Mouse (Mus musculus): Measurements from ENCODE around the gene Ddr1. TPM values are rescaled to one million over a fixed set of nuclear protein-coding genes. Genes with fewer than 3 reads are reported as not detected.

Gene Ddr1
- polyA plus RNA-seq, 1 experiment from 2014 or later = 21.9 TPM

DNA sequence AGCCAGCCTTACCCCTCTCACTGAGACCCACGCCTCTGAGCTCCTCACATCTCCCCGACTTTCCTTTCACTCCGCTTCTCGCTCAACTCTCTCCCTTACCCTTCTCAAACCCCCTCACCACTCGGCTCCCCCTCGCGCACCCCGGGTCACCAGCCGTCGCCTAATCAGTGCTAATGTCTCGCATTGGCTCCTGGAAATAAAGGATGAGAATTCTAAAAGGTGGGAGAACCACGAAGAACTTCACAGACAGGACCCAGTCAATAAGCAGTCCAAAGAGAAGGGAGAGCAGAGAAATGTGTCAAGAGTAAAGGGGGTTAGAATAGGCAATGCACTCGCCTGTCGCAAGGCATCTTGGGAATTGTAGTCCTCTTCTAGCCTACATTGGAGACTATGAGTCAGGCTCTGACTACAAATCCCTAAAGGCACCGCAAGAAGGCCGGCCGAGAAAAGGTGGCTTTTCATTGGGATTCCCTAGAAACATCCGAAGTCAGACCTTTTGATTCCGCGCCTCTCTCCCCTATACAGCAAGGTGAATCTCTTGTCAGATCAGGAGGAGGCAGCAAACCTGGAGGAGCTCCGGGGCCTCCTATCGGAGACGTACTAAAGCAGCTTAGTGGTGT lies 30.9 kb downstream of the Ddr1 start, which contains the start of gene Gtf2h4:
Gene Gtf2h4, minus strand, starts transcription at position 324 of the 620 bp plus-strand sequence.
- Histone ChIP-seq H3K27ac (peak within 1 kb of the TSS; percentile 82), H3K9me3 (replicated peaks) (no peaks in the 10 kb centered on the region), H3K4me1 (peaks cover 10% of the 10 kb centered on the region), H3K36me3 (peaks cover 26% of the 10 kb centered on the region), H3K27me3 (ENCODE audit: low read depth, poor library complexity, severe bottlenecking) (no peaks in the 10 kb centered on the region), H3K4me3 (peak within 1 kb of the TSS; percentile 86)
- WGBS = 3% methylated on average over 23 of the region's 23 CpGs
- DNase-seq (ENCODE audit: low spot score) = peak; percentile 81

DNA sequence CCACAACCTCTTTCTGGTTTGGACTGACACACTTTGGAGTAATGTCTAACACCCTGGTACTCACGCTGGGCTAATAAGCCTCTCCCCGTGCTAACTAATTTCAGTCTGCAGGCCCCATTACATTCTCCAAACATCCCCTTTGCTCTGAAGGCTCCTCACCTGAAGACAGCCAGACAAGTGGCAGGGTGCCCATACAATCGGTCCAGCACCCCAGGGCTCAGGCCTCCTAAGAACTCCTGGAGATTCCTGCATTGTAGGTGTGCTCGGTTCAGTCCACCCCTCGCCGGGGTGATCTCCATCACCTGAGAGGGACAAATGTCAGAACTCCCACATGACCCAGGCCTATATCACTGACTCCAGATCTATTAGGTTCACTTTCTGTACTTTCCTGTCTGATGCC lies 31.9 kb downstream of the Ddr1 start:
- Histone ChIP-seq H3K4me3 (peak overlapping the region; percentile 86), H3K9me3 (replicated peaks) (no peaks in the 10 kb centered on the region), H3K27ac (no peak overlapping the region), H3K36me3 (peaks cover 26% of the 10 kb centered on the region), H3K4me1 (peaks cover 18% of the 10 kb centered on the region), H3K27me3 (ENCODE audit: low read depth, poor library complexity, severe bottlenecking) (no peaks in the 10 kb centered on the region)
- 88% methylated on average over 6 of the region's 6 CpGs for WGBS
- DNase-seq (ENCODE audit: low spot score) = no peak

DNA sequence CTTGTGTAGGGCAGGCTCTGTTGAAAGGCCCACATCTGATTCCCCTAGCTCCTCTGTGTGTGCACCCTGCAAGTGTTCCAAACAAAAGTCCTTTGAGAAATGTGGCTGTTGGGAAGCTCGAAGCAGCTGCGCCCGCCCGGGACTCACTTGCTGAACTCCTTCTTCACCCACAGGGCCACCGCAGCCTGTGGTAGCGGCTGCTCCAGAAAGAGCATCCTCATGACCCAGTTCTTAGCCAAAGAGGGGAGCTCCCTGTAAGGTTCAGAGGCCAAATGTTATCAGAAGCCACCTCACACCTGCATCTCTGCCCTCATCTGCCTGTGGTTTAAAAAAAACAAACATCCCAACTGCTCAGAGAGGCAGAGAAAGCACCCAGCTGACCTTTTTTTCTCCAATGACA lies 32.6 kb downstream of the Ddr1 start:
- DNase-seq (ENCODE audit: low spot score) = no peak
- Histone ChIP-seq H3K36me3 (peaks cover 26% of the 10 kb centered on the region), H3K4me1 (peaks cover 21% of the 10 kb centered on the region), H3K27ac (no peak overlapping the region), H3K27me3 (ENCODE audit: low read depth, poor library complexity, severe bottlenecking) (no peaks in the 10 kb centered on the region), H3K4me3 (no peak overlapping the region), H3K9me3 (replicated peaks) (no peaks in the 10 kb centered on the region)
- WGBS = 95% methylated on average over 6 of the region's 6 CpGs

DNA sequence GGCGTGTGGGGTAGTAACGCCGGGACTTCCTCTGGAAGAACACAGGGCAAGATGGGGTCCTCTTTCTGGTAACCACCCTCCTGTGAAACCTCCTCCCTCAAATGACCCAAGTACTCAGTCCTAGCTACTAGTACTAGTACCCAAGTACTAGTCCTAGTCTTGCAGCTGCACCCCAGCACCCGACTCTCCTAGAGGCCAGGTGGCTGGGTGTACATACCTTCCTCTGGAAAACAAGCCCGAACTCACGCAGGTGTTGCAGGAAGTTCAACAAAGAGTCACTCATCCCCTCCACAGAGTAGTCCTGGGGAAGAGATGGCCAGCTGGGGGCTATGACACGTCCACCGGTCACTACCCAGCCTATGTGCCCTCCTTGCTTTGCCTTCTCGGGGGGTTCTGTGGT lies 34.7 kb downstream of the Ddr1 start:
- Histone ChIP-seq H3K9me3 (replicated peaks) (no peaks in the 10 kb centered on the region), H3K4me3 (no peak overlapping the region), H3K27me3 (ENCODE audit: low read depth, poor library complexity, severe bottlenecking) (no peaks in the 10 kb centered on the region), H3K4me1 (peaks cover 30% of the 10 kb centered on the region), H3K27ac (no peak overlapping the region), H3K36me3 (peaks cover 38% of the 10 kb centered on the region)
- 95% methylated on average over 9 of the region's 9 CpGs for WGBS
- no peak for DNase-seq (ENCODE audit: low spot score)

DNA sequence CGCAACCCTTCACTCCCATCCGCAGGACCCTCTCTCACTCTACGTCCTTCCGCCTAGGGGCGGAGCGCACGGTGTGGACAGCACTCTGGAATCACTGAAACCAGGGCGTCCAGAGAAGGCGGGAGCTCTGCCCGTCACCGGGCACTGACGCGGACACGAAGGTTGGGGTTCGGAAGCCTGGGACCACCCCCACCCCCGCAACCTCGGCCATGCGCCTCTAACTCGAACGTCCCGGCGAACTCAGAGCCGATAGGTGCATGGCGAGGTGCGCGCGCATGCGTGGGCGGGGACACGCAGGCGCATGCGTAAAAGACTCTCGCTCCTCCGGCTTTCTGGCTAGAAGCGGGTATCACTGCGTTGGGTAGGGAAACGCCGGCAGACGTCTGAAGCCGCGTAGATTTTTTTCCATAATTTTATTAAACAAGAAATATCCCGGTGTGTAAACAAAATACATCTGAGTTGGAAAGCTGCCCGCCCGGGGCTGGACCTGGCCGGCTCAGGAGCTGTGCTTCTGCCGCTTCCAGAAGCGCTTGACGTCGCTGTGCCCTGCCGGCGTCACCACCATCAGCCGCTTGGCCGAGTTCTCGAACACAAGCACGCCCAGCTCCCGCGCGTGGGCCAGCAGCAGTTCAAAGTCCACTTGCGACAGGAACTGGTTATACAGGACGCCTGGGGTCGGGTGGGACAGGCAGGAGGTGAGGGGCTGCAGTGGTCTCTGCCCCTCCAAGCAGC lies 36.9 kb downstream of the Ddr1 start, which contains the start of gene Vars2:
Gene Vars2, minus strand, starts transcription at position 259 of the 732 bp plus-strand sequence.
- Histone ChIP-seq H3K36me3 (peaks cover 58% of the 10 kb centered on the region), H3K4me1 (peaks cover 22% of the 10 kb centered on the region), H3K9me3 (replicated peaks) (no peaks in the 10 kb centered on the region), H3K27me3 (ENCODE audit: low read depth, poor library complexity, severe bottlenecking) (no peaks in the 10 kb centered on the region), H3K27ac (peak within 1 kb of the TSS; percentile 95), H3K4me3 (peak within 1 kb of the TSS; percentile 82)
- WGBS = under 1% methylated on average over 61 of the region's 61 CpGs
- DNase-seq (ENCODE audit: low spot score) = peak; percentile 98

DNA sequence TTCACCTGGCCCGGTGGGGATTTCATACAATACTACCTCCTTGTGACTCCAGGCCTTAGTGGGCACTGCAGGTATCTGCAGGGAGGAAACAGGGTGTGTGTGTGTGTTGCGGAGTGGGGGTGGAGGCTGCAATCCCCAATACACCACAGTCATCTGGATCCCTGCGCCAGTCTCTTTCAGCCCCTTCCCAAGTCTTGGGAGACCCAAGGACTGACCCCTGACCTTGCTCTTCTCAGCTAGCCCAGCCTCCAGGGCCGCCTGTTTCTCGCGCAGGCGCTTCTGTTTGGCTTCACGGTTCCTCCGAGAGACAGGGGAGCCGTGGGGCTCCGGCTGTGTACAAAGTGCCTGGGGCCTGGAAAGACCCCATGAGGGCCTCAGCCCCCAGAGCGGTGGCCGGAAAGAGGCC lies 37.6 kb downstream of the Ddr1 start:
- Histone ChIP-seq H3K9me3 (replicated peaks) (no peaks in the 10 kb centered on the region), H3K27me3 (ENCODE audit: low read depth, poor library complexity, severe bottlenecking) (no peaks in the 10 kb centered on the region), H3K36me3 (peaks cover 61% of the 10 kb centered on the region), H3K4me3 (peak overlapping the region; percentile 82), H3K27ac (peak overlapping the region; percentile 95), H3K4me1 (peaks cover 20% of the 10 kb centered on the region)
- no peak for DNase-seq (ENCODE audit: low spot score)
- WGBS = 4% methylated on average over 13 of the region's 13 CpGs

DNA sequence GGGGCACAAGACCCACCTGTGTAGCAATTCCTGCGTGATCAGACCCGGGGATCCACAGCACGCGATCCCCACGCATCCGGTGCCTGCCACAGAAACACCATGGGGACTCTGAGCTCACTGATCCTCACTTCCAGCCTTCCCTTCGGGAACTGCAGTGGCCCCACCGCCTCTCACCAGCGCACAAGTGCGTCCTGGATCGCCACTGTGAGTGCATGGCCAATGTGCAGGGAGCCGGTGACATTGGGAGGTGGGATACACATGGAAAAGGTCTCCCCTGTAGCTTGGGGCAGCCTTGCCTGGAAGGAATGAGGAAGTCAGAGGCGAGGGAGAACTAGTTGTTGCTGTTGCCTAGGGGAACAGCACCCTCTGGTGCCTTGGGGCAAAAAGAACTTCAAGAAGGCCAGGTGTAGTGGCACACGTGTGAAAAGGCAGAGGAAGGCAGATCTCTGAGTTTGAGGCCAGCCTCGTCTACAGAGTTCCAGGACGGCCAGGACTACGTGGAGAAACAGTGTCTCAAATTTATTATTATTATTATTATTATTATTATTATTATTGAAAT lies 38.4 kb downstream of the Ddr1 start:
- no peak for DNase-seq (ENCODE audit: low spot score)
- peak overlapping the region; percentile 36 for H3K27ac ChIP-seq
- WGBS = 81% methylated on average over 17 of the region's 17 CpGs
- peaks cover 66% of the 10 kb centered on the region for H3K36me3 ChIP-seq
- no peaks in the 10 kb centered on the region for H3K9me3 ChIP-seq (replicated peaks)
- no peak overlapping the region for H3K4me3 ChIP-seq
- peaks cover 20% of the 10 kb centered on the region for H3K4me1 ChIP-seq
- no peaks in the 10 kb centered on the region for H3K27me3 ChIP-seq (ENCODE audit: low read depth, poor library complexity, severe bottlenecking)

DNA sequence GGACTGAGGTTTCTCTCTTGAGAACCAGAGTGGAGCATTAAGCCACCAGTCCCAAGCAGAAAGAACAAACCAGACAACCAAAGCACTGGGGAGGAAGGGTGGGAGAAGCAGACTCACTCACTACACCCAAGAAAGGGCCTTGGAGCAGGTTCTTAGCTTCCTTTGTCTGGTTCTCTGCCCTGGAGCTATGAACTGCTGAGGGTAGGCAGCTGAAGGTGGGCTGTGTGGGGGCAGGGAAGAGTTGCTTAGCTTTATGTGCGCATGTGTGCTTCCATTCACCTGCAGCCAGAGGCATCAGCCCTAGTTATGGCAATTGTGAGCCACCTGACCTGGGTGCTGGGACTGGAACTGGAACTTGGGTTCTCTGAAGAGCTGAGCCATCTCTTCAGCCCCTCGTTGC lies 51.3 kb downstream of the Ddr1 start:
- Histone ChIP-seq H3K4me3 (no peak overlapping the region), H3K4me1 (no peaks in the 10 kb centered on the region), H3K9me3 (replicated peaks) (no peaks in the 10 kb centered on the region), H3K27me3 (ENCODE audit: low read depth, poor library complexity, severe bottlenecking) (no peaks in the 10 kb centered on the region), H3K27ac (no peak overlapping the region), H3K36me3 (peaks cover 37% of the 10 kb centered on the region)
- WGBS = 79% methylated on average over 2 of the region's 2 CpGs
- DNase-seq (ENCODE audit: low spot score) = no peak

DNA sequence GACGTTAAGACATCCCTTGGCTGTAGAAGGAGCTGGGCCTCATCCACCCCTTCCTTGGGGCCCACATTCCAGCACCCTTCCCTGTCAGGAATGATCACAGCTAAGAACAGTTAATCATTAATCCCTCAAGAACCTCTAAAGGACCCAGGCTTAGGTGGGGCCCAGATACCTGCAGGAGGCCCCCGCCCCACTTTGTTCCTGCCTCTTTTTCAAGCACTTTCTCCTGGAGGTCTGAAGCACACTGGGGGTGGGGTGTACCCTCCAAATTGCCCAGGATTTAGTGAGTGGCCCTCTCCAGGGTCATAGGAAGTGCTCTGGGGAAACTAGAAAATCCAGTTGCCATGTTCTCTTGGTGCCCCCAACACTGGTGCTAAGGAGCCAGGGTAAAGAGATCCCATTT lies 55.0 kb downstream of the Ddr1 start:
- Histone ChIP-seq H3K27me3 (ENCODE audit: low read depth, poor library complexity, severe bottlenecking) (no peaks in the 10 kb centered on the region), H3K4me1 (no peaks in the 10 kb centered on the region), H3K36me3 (no peaks in the 10 kb centered on the region; the same call in 1 of the 2 replicates), H3K4me3 (no peak overlapping the region), H3K9me3 (replicated peaks) (no peaks in the 10 kb centered on the region), H3K27ac (no peak overlapping the region)
- no peak for DNase-seq (ENCODE audit: low spot score)
- WGBS = 71% methylated on average over 2 of the region's 2 CpGs

DNA sequence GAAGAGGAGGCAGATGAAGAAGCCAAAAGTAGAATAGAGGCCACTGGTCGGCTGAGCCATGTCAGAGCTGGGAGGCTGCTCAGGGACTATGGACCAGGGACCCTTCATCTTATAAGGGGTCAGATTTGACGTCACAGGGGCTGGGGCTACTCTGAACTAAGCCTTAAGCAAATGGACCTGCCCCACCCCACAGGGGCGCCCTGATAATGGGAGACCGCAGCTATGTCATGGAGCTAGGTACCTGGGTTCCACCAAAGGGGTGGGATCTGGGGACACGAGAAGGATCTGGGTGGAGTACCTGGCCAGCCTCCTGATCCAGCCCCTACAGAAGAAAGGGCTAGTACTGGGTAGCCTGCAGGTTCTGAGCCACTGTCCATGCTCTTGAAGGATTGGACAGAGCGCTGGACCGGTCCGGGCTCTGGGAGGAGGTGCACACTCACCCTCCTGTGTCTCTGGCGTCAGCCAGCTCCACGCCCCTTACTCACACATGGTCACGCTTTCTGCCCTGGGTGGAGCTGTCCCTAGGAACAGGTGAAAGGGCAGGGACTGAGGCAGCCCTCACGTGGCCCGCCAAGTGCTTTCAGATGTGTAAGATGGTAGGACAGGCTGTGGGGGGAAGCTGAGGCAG lies 60.7 kb downstream of the Ddr1 start, which contains the start of gene Mucl3:
Gene Mucl3, minus strand, starts transcription at position 87 of the 628 bp plus-strand sequence.
- Histone ChIP-seq H3K4me3 (no peak within 1 kb of the TSS), H3K4me1 (no peaks in the 10 kb centered on the region), H3K9me3 (replicated peaks) (no peaks in the 10 kb centered on the region), H3K27me3 (ENCODE audit: low read depth, poor library complexity, severe bottlenecking) (peaks cover 13% of the 10 kb centered on the region; the same call in 1 of the 2 replicates), H3K36me3 (no peaks in the 10 kb centered on the region), H3K27ac (no peak within 1 kb of the TSS)
- no peak for DNase-seq (ENCODE audit: low spot score)
- 76% methylated on average over 13 of the region's 13 CpGs for WGBS

DNA sequence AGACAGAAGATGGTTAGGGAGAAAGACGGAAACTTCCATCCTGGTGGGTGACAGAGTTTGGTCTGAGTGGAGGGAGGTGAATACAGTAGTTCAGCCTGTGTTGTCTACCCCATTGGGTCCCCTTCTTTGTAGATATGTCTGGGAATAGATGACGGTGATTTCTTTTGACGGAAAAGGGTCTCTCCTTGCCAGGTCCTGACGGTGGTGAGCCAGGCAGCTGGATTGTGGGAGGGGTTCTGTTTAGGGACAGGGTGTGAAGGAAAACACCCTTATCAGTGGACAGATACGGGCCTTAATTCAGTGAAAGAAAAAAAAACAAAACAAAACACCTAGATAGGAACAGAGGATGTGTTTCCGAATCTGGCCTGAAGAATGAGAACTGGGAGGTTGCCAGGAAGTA lies 65.1 kb downstream of the Ddr1 start:
- no peak overlapping the region for H3K27ac ChIP-seq
- H3K4me3 ChIP-seq = no peak overlapping the region
- WGBS = 80% methylated on average over 6 of the region's 6 CpGs

DNA sequence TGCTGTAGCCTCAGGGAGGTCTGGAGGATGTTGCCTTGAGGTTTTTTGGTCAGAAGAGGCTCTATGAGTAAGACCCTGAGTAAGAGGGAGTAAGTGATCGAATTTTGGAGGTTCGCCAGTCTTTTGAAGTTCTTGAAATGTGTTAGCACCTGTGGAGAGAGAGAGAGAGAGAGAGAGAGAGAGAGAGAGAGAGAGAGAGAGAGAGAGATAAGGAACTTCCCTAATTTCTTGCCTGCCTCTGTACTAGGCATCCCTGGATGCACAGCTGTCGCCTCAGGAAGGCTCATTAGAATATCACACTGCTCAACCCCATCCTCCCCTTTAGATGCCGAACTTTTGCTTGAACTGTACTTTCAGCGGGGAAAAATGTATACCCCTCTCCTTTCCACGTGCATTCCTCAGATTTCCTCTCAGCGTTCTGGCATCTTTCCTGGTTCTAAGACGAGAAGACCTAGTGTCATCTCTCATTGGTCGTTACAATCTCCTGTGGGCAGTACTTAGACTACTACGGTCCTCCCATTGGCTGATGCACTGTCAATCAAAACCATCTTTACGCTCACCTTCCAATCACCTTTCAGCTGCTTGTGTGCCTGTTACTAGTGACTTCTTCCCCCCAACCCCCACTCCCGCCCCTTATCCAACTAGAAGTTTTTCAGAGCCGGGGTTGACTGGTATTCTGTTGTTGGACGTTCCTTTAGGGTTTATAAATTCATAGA lies 65.8 kb downstream of the Ddr1 start:
- peak; percentile 50 for DNase-seq (ENCODE audit: low spot score)

More for the DNA sequence above, 65.1 kb downstream of the Ddr1 start:
- peaks cover 32% of the 10 kb centered on the region for H3K27me3 ChIP-seq (ENCODE audit: low read depth, poor library complexity, severe bottlenecking)
- H3K36me3 ChIP-seq = no peaks in the 10 kb centered on the region
- peaks cover 4% of the 10 kb centered on the region for H3K4me1 ChIP-seq
- no peaks in the 10 kb centered on the region for H3K9me3 ChIP-seq (replicated peaks)
- DNase-seq (ENCODE audit: low spot score) = no peak

More for the DNA sequence above, 65.8 kb downstream of the Ddr1 start:
- Histone ChIP-seq H3K36me3 (no peaks in the 10 kb centered on the region), H3K4me3 (peak overlapping the region; percentile 24; the same call in 1 of the 2 replicates), H3K9me3 (replicated peaks) (no peaks in the 10 kb centered on the region), H3K27me3 (ENCODE audit: low read depth, poor library complexity, severe bottlenecking) (peaks cover 27% of the 10 kb centered on the region), H3K27ac (no peak overlapping the region), H3K4me1 (peaks cover 4% of the 10 kb centered on the region)
- 24% methylated on average over 14 of the region's 14 CpGs for WGBS
